Mouse (Mus musculus): ENCODE data around the gene Ndrg3. TPM values are rescaled to one million over a fixed set of nuclear protein-coding genes. Genes with fewer than 3 reads are reported as not detected.
A peak's percentile ranks its signal among the peaks of the same experiment; 100 is the strongest.

Gene Ndrg3
- polyA plus RNA-seq (2016; fragmentation: Nextera tagmentation; extraction: Ambion mirVana): 55.6 and 58.7 TPM in 2 replicates

DNA sequence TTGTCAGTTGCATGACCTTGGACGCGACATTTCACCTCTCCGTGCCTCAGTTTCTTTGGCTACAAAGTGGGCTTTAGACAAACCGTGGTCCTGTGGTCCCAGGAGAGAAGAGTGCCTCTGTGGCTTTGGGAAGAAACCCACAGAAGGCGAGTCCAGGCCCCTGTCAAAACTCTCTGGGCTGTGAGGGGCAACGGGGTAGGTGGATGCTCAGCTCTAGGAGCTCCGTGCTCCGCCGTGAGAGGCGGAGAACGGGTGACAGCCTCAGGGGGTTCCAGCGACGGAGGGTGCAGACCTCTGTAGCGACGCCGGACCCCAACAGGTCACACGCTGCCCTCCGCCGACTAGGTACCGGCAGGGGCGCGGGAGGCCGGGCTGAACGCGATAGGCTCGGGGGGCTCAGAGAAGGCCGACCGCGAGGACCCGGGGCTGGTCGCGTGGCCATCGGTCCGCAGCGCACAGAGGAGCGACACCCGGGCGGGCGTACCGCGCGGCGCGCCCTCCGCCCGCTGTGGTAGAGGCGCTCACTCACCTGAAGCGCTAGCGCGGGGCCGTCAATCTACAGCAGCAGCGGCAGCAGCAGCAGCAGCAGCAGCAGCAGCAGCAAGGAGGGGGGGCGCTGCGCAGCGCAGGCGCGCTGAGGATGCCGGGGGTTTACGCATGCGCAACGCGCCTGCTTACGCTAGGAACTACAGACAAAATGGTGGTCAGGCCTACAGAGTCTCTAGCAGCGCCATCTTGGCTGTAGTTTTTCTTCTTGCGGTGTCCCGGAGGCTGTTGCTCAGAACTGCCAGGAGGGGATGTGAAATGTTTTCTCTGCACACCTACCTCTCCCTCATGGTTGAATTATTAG lies at the start of gene Ndrg3:
Gene Ndrg3 (minus strand): TSS at position 587 of the 850 bp plus-strand sequence.
- ATAC-seq (ENCODE audit: low FRiP score): peak; percentile 95
- H3K4me1 ChIP-seq: peaks cover 8% of the 10 kb centered on the region
- H3K36me3 ChIP-seq: peaks cover 8% of the 10 kb centered on the region
- H3K9me3 ChIP-seq (replicated peaks): no peaks in the 10 kb centered on the region
- peak within 1 kb of the TSS; percentile 88 for H3K9ac ChIP-seq
- H3K4me3 ChIP-seq: peak within 1 kb of the TSS; percentile 89
- H3K4me2 ChIP-seq (replicated peaks): peak within 1 kb of the TSS; percentile 91
- H3K27me3 ChIP-seq: no peaks in the 10 kb centered on the region
- H3K27ac ChIP-seq: peak within 1 kb of the TSS; percentile 81
- WGBS: under 1% methylated on average over 66 of the region's 66 CpGs

DNA sequence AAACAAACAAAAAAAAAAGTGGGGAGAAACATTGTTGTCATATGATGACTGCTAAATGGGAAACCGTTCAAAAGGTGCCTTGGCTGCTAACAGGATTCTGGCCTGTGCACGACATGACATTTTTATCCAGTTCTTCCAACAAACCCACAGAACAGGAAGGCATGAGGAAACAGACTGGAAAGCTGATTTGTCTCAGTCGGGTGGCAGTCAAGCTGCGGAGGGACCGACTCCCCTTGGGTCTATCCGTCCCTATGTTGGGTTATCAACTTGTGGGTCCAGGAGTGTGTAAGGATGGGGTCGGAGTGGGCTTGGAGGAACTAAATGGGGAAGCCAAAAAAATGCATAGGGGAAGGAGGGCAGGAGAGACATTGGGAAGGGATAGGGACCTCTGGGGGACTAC lies 49.6 kb upstream of the Ndrg3 start:
- Histone ChIP-seq H3K9me3 (replicated peaks) (peaks cover 5% of the 10 kb centered on the region; the same call in 1 of the 2 replicates), H3K4me1 (no peaks in the 10 kb centered on the region), H3K36me3 (peaks cover 79% of the 10 kb centered on the region), H3K27ac (no peak overlapping the region), H3K4me3 (no peak overlapping the region), H3K27me3 (no peaks in the 10 kb centered on the region), H3K4me2 (replicated peaks) (no peak overlapping the region), H3K9ac (no peak overlapping the region)
- 93% methylated on average over 7 of the region's 7 CpGs for WGBS
- no peak for ATAC-seq (ENCODE audit: low FRiP score)

- WGBS: 84% methylated on average over 17 of the region's 17 CpGs
Observed at GRCm38 (mm10) chr2:157040649-157041046, 48.8 kb upstream of the Ndrg3 start.

DNA sequence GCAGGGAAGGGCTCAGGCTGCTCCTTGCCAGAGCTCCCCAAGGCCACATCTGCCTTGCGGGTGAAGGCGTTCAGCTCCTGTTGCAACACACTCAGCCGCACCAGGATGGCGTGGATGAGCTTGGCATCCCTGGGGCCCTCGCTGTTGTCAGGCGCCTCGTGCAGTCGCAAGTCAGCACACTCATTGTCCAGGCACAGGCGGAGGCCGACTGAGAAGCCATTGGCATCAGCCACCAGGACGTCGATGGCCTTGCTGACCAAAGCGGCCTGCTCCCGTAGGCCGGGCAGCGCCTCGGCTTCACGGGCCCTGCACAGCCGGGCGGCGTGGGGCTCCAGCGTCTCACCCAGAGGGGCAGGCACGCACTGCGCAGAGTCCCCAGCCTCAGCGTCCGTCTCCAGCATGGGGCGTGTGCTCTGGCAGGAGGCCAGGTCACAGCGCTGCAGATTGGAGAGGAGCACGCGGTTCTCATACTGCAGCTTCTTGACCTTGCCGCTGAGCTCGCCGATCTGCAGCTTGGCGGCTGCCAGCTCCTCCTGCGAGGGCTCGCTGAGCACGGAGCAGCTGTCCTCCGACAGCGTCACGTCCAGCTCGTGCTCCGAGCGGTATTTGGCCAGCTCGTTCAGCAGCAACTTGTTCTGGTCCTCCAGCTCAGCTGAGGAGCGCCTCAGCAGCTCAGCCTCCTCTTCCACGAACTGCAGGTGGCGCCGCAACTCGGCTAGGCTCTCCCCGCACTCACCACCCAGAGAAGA lies 48.2 kb upstream of the Ndrg3 start:
- Histone ChIP-seq H3K4me2 (replicated peaks) (no peak overlapping the region), H3K4me1 (no peaks in the 10 kb centered on the region), H3K27ac (no peak overlapping the region), H3K9ac (no peak overlapping the region), H3K27me3 (no peaks in the 10 kb centered on the region), H3K36me3 (peaks cover 78% of the 10 kb centered on the region), H3K4me3 (no peak overlapping the region), H3K9me3 (replicated peaks) (peaks cover 5% of the 10 kb centered on the region; the same call in 1 of the 2 replicates)
- 88% methylated on average over 47 of the region's 50 CpGs for WGBS
- ATAC-seq (ENCODE audit: low FRiP score): peak; percentile 52; the same call in 1 of the 2 replicates

More at GRCm38 (mm10) chr2:157040649-157041046, 48.8 kb upstream of the Ndrg3 start:
- peaks cover 5% of the 10 kb centered on the region; the same call in 1 of the 2 replicates for H3K9me3 ChIP-seq (replicated peaks)
- no peak overlapping the region for H3K9ac ChIP-seq
- no peaks in the 10 kb centered on the region for H3K4me1 ChIP-seq
- no peak overlapping the region for H3K27ac ChIP-seq
- 0 out of 2 replicates have a peak, but pooled peaks have one; percentile 8 for ATAC-seq (ENCODE audit: low FRiP score)
- H3K4me2 ChIP-seq (replicated peaks): no peak overlapping the region
- no peak overlapping the region for H3K4me3 ChIP-seq
- peaks cover 78% of the 10 kb centered on the region for H3K36me3 ChIP-seq
- no peaks in the 10 kb centered on the region for H3K27me3 ChIP-seq

DNA sequence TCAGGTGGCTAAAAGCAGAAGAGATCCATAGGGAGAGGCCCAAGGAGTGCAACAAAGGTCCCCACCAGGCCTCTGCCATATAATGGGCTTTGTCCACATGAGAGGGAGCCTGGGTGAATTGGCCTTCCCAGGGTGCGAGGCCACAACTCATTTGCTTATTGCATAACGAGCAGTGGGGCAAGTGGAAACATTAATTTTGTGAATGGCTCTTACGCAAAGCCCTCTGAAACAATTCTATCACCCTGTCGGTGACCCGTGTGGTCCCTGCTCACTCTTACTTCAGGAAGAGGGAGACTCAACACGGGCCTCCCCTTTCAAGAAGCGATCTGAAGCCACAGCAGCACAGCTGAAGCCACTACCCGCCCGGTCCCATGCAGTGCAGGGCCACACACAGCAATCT lies 45.4 kb upstream of the Ndrg3 start:
- no peak overlapping the region for H3K4me3 ChIP-seq
- no peak overlapping the region for H3K9ac ChIP-seq
- H3K4me2 ChIP-seq (replicated peaks): no peak overlapping the region
- no peaks in the 10 kb centered on the region for H3K27me3 ChIP-seq
- no peaks in the 10 kb centered on the region for H3K4me1 ChIP-seq
- no peaks in the 10 kb centered on the region for H3K9me3 ChIP-seq (replicated peaks)
- peaks cover 86% of the 10 kb centered on the region for H3K36me3 ChIP-seq
- WGBS: 84% methylated on average over 9 of the region's 9 CpGs
- no peak overlapping the region for H3K27ac ChIP-seq
- ATAC-seq (ENCODE audit: low FRiP score): no peak

GRCm38 (mm10) chr2:157036400-157036799 lies 44.5 kb upstream of the Ndrg3 start:
- Histone ChIP-seq H3K27me3 (no peaks in the 10 kb centered on the region), H3K36me3 (peaks cover 88% of the 10 kb centered on the region), H3K4me1 (0 out of 2 replicates have a peak, but pooled peaks cover 2% of the 10 kb centered on the region), H3K27ac (no peak overlapping the region), H3K9ac (no peak overlapping the region), H3K9me3 (replicated peaks) (no peaks in the 10 kb centered on the region), H3K4me2 (replicated peaks) (no peak overlapping the region), H3K4me3 (no peak overlapping the region)
- WGBS: 91% methylated on average over 8 of the region's 8 CpGs
- no peak for ATAC-seq (ENCODE audit: low FRiP score)

DNA sequence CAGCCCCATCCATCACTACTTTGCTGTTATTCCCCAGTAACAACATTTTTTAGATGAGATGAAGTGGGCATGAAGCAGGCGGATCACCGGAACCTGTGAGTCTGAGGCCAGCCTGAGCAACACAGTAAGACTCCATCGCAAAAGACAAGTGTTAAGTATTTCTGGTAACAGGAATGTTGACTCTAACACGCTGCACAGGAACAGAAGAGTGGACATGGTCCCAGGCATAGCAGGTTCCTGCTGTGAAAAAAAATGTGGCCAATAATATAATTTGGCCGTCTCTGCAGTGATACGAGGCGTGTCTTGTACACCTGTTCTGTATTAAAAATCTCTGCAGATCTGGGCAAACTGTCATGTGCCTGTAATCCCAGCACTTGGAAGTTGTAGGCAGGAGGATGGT lies 43.5 kb upstream of the Ndrg3 start:
- Histone ChIP-seq H3K9me3 (replicated peaks) (no peaks in the 10 kb centered on the region), H3K27ac (no peak overlapping the region), H3K4me2 (replicated peaks) (no peak overlapping the region), H3K4me1 (0 out of 2 replicates have a peak, but pooled peaks cover 2% of the 10 kb centered on the region), H3K36me3 (peaks cover 88% of the 10 kb centered on the region), H3K4me3 (no peak overlapping the region), H3K9ac (no peak overlapping the region), H3K27me3 (no peaks in the 10 kb centered on the region)
- ATAC-seq (ENCODE audit: low FRiP score): no peak
- 92% methylated on average over 7 of the region's 7 CpGs for WGBS

- no peak overlapping the region for H3K4me2 ChIP-seq (replicated peaks)
Observed at GRCm38 (mm10) chr2:157030804-157031203, 38.9 kb upstream of the Ndrg3 start.

DNA sequence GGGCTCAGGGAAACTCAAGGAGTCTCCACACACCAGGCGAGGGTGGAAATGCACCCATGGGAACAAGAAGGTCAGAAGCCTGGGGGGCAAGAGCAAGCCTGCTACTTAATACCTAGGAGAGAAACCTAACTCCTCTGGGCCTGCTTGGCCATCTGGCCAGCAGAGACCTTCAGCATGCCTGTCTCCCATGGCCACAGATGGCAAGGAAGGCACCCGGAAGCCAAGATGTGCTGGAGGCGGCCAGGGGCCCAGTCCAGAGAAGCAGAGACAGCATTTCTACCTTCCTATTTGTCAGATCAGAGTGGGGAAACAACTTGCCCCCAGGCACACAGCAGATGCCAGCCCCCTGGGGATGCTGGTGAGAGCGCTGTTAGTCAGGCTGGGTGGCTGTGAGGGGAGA lies 36.4 kb upstream of the Ndrg3 start:
- no peak overlapping the region for H3K9ac ChIP-seq
- peaks cover 98% of the 10 kb centered on the region for H3K36me3 ChIP-seq
- H3K27ac ChIP-seq: no peak overlapping the region
- H3K27me3 ChIP-seq: no peaks in the 10 kb centered on the region
- ATAC-seq (ENCODE audit: low FRiP score): no peak
- H3K4me3 ChIP-seq: no peak overlapping the region
- 0 out of 2 replicates have a peak, but pooled peaks cover 2% of the 10 kb centered on the region for H3K4me1 ChIP-seq
- 93% methylated on average over 4 of the region's 4 CpGs for WGBS
- no peak overlapping the region for H3K4me2 ChIP-seq (replicated peaks)
- H3K9me3 ChIP-seq (replicated peaks): peaks cover 8% of the 10 kb centered on the region; the same call in 1 of the 2 replicates

More at GRCm38 (mm10) chr2:157030804-157031203, 38.9 kb upstream of the Ndrg3 start:
- Histone ChIP-seq H3K9ac (no peak overlapping the region), H3K4me3 (no peak overlapping the region), H3K9me3 (replicated peaks) (no peaks in the 10 kb centered on the region), H3K36me3 (peaks cover 92% of the 10 kb centered on the region), H3K27me3 (no peaks in the 10 kb centered on the region), H3K27ac (no peak overlapping the region), H3K4me1 (0 out of 2 replicates have a peak, but pooled peaks cover 2% of the 10 kb centered on the region)
- peak; percentile 72; the same call in 1 of the 2 replicates for ATAC-seq (ENCODE audit: low FRiP score)
- WGBS: 44% methylated on average over 9 of the region's 9 CpGs

GRCm38 (mm10) chr2:157027106-157028008 lies 35.5 kb upstream of the Ndrg3 start:
- no peak for ATAC-seq (ENCODE audit: low FRiP score)
- H3K4me2 ChIP-seq (replicated peaks): no peak overlapping the region
- H3K27me3 ChIP-seq: no peaks in the 10 kb centered on the region
- peaks cover 98% of the 10 kb centered on the region for H3K36me3 ChIP-seq
- H3K9ac ChIP-seq: no peak overlapping the region
- H3K4me3 ChIP-seq: no peak overlapping the region
- 94% methylated on average over 21 of the region's 21 CpGs for WGBS
- no peak overlapping the region for H3K27ac ChIP-seq
- 0 out of 2 replicates have a peak, but pooled peaks cover 2% of the 10 kb centered on the region for H3K4me1 ChIP-seq
- H3K9me3 ChIP-seq (replicated peaks): peaks cover 8% of the 10 kb centered on the region; the same call in 1 of the 2 replicates

DNA sequence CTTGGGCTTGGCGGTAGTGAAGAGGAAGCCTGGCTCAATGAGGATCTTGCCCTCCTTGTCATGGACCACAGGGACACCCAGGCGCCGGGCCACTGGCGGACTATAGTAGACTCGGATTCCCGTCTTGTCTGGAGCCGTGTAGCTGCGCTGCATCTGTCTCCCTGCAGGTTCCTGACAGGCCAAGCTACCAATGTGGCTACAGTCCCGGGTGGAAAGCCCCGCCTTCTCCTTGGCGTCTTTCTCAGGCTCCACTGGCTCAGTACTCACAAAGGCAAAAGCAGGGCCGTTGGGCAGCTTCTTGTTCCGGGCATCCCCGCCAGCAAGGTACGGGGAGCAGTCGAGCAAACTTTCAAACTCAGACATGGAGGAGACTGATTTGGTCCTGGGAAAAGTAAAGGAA lies 29.3 kb upstream of the Ndrg3 start:
- WGBS: 94% methylated on average over 16 of the region's 16 CpGs
- Histone ChIP-seq H3K36me3 (peaks cover 100% of the 10 kb centered on the region), H3K27ac (no peak overlapping the region), H3K4me2 (replicated peaks) (no peak overlapping the region), H3K9ac (no peak overlapping the region), H3K4me3 (no peak overlapping the region), H3K4me1 (no peaks in the 10 kb centered on the region), H3K9me3 (replicated peaks) (peaks cover 8% of the 10 kb centered on the region; the same call in 1 of the 2 replicates), H3K27me3 (no peaks in the 10 kb centered on the region)
- no peak for ATAC-seq (ENCODE audit: low FRiP score)
